Mouse (Mus musculus) kidney, embryonic 16.5 days (tissue): ENCODE data around the gene Agrp. TPM values are rescaled to one million over a fixed set of nuclear protein-coding genes. Genes with fewer than 3 reads are reported as not detected.

Source experiments
- ATAC-seq: fragments of 200-750 bp; cut with Nextera tagmentation; 2 replicates; pipeline ENCODE4 v1.8.0; 2017; ENCODE audit warnings: moderate TSS enrichment; ENCODE audit not compliant: low FRiP score, low TSS enrichment
- H3K27ac ChIP-seq: fragments of 300-500 bp; sonication (generic); 2 replicates; pipeline ENCODE4 v1.5.1; 2014; ENCODE audit warnings: low read length
- H3K27me3 ChIP-seq: fragments of 300-500 bp; sonication (generic); 2 replicates; pipeline ENCODE4 v1.6.1; 2014; ENCODE audit warnings: low read length, control low read depth, mixed read lengths; ENCODE audit not compliant: insufficient read depth
- H3K36me3 ChIP-seq: fragments of 300-500 bp; sonication (generic); 2 replicates; pipeline ENCODE4 v1.6.1; 2014; ENCODE audit warnings: low read length, control low read depth, mixed read lengths; ENCODE audit not compliant: insufficient read depth
- H3K4me1 ChIP-seq: fragments of 300-500 bp; sonication (generic); 2 replicates; pipeline ENCODE4 v1.6.1; 2014; ENCODE audit warnings: low read length, control low read depth, mixed read lengths; ENCODE audit not compliant: insufficient read depth
- H3K4me2 ChIP-seq: fragments of 300-500 bp; sonication (generic); replicated peaks from 2 replicates; pipeline ENCODE4 v1.6.1; 2014; ENCODE audit warnings: low read depth, low read length
- H3K4me3 ChIP-seq: fragments of 300-500 bp; sonication (generic); 2 replicates; pipeline ENCODE4 v1.5.1; 2014; ENCODE audit warnings: mild to moderate bottlenecking, low read length
- H3K9ac ChIP-seq: fragments of 300-500 bp; sonication (generic); replicated peaks from 2 replicates; pipeline ENCODE4 v1.6.1; 2014; ENCODE audit warnings: low read length
- H3K9me3 ChIP-seq: fragments of 300-500 bp; sonication (generic); 2 replicates; pipeline ENCODE4 v1.6.1; 2016; ENCODE audit warnings: low read length, control low read depth
- WGBS: fragments of 180-500 bp; shearing (Covaris S2); extraction: QIAGEN DNeasy Blood & Tissue Kit; methylation state at CpG from one replicate; pipeline ENCODE4 v1.1.7; 2014; 5-methylcytosine and 5-hydroxymethylcytosine counted together
- polyA plus RNA-seq: library from polyadenylated mRNA; unstranded; fragments of >200 nt; fragmentation: Nextera tagmentation; extraction: Ambion mirVana; gene quantifications from 2 replicates; pipeline ENCODE4 v1.2.1, GENCODE M21; 2015

The Agrp gene
- polyA plus RNA-seq, 1 experiment from 2014 or later, result 0.84 TPM

DNA sequence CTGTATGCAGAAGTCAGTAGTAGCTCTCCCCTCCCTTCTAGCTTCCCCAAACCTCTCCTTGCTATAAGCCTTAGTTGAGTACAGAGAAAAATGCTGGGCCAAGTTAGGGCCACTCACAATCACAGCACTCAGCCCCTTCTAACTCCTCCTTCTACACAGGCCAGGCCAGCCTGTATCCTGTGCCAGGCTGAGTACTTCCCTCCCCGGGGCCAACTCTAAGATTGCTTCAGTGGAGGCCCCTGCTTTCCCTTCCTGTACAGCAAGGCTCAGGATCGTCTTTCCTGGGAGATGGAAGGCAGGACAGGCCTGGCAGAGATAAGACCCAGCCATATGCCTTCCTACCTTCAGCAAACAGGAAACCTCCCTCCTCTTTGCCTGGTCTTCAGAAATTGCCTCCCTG is 103.8 kb downstream of the Agrp start:
- peak overlapping the region; percentile 84 for H3K27ac ChIP-seq
- WGBS, result 5% methylated on average over 2 of the region's 2 CpGs
- H3K4me1 ChIP-seq, result peaks cover 42% of the 10 kb centered on the region
- no peaks in the 10 kb centered on the region for H3K9me3 ChIP-seq
- H3K4me2 ChIP-seq, result no peak overlapping the region
- peaks cover 24% of the 10 kb centered on the region for H3K36me3 ChIP-seq
- H3K9ac ChIP-seq, result peak overlapping the region; percentile 26; the same call in 1 of the 2 replicates
- peak; percentile 72 for ATAC-seq
- H3K27me3 ChIP-seq, result no peaks in the 10 kb centered on the region
- H3K4me3 ChIP-seq, result no peak overlapping the region

DNA sequence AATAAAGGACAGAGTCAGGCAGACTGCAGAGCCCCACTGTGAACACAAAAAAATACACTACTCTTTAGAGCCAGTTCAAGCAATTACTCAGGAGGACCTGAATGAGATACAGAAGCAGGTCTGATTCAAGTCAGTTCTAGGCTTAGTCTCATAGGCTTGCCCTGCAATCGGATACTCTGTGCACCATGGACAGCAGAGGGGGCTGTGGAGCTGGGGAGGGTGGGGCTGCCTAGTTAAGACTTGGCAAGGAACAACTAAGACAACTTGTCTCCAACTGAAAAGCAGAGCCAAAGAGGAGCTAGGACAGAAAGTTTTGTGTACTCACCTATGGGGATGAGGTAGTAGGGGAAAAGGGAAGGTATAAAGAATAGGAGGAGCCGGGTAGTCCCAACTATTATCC is 105.4 kb downstream of the Agrp start:
- Histone ChIP-seq H3K36me3 (peaks cover 9% of the 10 kb centered on the region; the same call in 1 of the 2 replicates), H3K4me3 (no peak overlapping the region), H3K27ac (no peak overlapping the region), H3K4me1 (peaks cover 43% of the 10 kb centered on the region), H3K9me3 (no peaks in the 10 kb centered on the region), H3K27me3 (no peaks in the 10 kb centered on the region), H3K9ac (no peak overlapping the region), H3K4me2 (no peak overlapping the region)
- 70% methylated on average over 2 of the region's 2 CpGs for WGBS
- ATAC-seq, result no peak

DNA sequence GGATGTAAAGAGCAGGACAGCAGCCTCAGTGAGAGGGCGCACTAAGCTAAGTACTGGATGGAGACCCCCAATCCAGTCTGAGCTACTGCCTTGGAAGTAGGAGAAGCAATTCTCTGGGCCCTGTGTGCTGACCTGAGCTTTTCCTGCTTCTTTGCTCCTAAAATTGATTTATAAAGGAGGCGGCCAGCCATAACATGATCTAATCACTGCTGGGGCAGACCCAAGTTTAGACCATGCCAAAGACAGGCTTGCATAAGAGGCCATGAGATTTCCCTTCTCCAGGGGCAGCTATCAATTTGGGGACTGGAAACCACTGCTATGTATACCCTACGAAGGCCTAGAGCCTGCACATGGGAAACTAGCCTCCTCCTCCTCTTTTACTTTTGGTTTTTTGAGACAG is 107.9 kb downstream of the Agrp start:
- H3K27me3 ChIP-seq, result no peaks in the 10 kb centered on the region
- no peak overlapping the region for H3K4me3 ChIP-seq
- 52% methylated on average over 3 of the region's 3 CpGs for WGBS
- no peak overlapping the region for H3K4me2 ChIP-seq
- no peaks in the 10 kb centered on the region for H3K9me3 ChIP-seq
- peaks cover 14% of the 10 kb centered on the region; the same call in 1 of the 2 replicates for H3K36me3 ChIP-seq
- no peak overlapping the region for H3K9ac ChIP-seq
- H3K27ac ChIP-seq, result peak overlapping the region; percentile 27
- peaks cover 41% of the 10 kb centered on the region for H3K4me1 ChIP-seq
- no peak for ATAC-seq

DNA sequence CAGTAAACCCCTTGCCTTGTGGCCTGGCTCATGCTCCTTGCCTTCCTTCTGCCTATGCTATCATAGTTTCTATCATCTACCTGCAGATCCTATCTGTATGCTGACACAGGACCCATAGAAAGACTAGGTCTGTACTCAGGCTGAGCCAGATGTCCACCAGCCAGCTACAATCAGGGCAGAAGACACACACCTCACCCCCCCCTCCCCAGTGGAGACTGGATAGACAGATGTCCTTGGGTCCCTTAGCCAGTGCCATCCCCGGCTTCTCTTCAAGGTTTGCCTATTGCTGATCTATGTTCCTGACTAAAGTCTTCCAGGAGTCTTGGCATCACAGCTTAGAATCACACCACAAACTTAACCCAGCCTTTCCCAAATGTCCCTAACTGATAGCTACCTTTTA is 109.0 kb downstream of the Agrp start:
- WGBS, result 95% methylated on average over 1 of the region's 1 CpGs
- Histone ChIP-seq H3K36me3 (peaks cover 18% of the 10 kb centered on the region; the same call in 1 of the 2 replicates), H3K27ac (0 out of 2 replicates have a peak overlapping the region, but pooled peaks have one; percentile 37), H3K9ac (no peak overlapping the region), H3K4me2 (no peak overlapping the region), H3K4me1 (peaks cover 35% of the 10 kb centered on the region), H3K4me3 (no peak overlapping the region), H3K9me3 (no peaks in the 10 kb centered on the region), H3K27me3 (no peaks in the 10 kb centered on the region)
- ATAC-seq, result no peak

DNA sequence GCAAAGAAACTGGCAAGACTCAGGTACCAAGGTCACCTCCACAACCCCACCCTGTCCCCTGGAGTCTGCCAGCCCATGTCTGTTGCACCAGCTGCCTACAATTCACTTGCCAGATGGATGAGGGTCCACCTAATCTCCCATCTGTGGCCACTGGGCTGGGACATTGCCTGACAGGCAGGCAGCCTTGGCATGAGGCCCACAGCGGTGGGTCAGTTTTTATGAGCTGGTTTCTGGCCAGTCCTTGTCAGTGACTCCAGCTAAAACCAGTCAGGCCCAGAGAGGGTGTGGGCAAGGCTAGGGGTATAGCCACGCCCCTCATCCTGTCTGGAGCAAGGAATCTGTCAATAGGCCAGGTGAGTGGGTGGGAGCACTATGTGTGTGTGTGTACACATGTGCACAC is 110.1 kb downstream of the Agrp start:
- H3K9me3 ChIP-seq, result no peaks in the 10 kb centered on the region
- no peaks in the 10 kb centered on the region for H3K27me3 ChIP-seq
- WGBS, result 57% methylated on average over 2 of the region's 2 CpGs
- peak; percentile 59 for ATAC-seq
- H3K4me2 ChIP-seq, result no peak overlapping the region
- H3K4me1 ChIP-seq, result peaks cover 34% of the 10 kb centered on the region
- peak overlapping the region; percentile 52; the same call in 1 of the 2 replicates for H3K27ac ChIP-seq
- H3K9ac ChIP-seq, result no peak overlapping the region
- H3K4me3 ChIP-seq, result no peak overlapping the region
- H3K36me3 ChIP-seq, result peaks cover 18% of the 10 kb centered on the region; the same call in 1 of the 2 replicates

DNA sequence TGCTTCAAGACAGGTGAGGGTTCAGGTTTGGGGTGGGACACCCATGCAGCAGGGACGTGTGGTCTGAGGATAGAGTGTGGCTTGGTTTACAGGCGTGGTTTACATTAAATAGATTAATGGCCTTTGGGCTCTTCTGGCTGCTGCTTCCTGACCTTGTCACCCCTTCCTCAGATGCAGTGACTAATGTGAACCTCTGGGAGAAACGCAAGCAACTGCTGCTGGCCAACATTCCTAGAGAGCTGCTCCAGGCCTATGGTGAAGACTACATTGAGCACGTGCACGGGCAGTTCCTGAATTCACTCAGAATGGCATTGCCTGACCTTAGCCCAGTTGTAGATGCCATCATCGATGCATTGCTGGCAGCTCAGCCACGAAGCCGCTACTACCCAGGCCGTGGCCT is 114.3 kb downstream of the Agrp start:
- H3K9ac ChIP-seq, result no peak overlapping the region
- peaks cover 11% of the 10 kb centered on the region; the same call in 1 of the 2 replicates for H3K36me3 ChIP-seq
- H3K27me3 ChIP-seq, result no peaks in the 10 kb centered on the region
- peaks cover 51% of the 10 kb centered on the region for H3K4me1 ChIP-seq
- no peak overlapping the region for H3K4me2 ChIP-seq
- 44% methylated on average over 9 of the region's 9 CpGs for WGBS
- ATAC-seq, result no peak
- no peak overlapping the region for H3K27ac ChIP-seq
- no peak overlapping the region for H3K4me3 ChIP-seq
- H3K9me3 ChIP-seq, result no peaks in the 10 kb centered on the region

DNA sequence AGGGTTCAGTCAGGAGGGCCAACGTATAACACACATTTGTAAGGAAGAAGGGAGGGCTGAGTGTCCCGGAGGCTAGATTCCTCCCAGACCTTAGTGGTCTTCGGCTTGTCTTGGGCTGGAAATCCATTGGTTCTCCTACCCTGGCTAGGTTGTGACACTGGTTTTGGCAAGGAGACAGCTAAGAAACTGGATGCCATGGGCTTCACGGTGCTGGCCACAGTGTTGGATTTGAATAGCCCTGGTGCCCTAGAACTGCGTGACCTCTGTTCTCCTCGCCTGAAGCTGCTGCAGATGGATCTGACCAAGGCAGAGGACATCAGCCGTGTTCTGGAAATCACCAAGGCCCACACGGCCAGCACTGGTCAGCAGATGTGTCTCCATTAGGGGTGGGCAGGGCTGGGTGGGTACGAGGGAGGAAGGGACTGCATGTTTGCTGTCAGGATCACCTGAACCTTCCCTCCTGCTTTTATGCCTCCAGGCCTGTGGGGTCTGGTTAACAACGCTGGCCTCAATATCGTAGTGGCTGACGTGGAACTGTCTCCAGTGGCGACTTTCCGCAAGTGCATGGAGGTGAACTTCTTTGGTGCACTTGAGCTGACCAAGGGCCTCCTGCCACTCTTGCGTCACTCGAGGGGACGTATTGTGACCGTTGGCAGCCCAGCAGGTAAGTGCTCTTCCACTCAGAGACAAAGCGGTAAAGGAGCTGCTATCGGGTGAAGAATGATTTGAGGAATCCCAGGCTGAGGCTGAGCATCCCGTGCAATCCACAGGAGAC is 115.0 kb downstream of the Agrp start:
- Histone ChIP-seq H3K36me3 (peaks cover 11% of the 10 kb centered on the region; the same call in 1 of the 2 replicates), H3K27ac (0 out of 2 replicates have a peak overlapping the region, but pooled peaks have one; percentile 33), H3K27me3 (no peaks in the 10 kb centered on the region), H3K9ac (no peak overlapping the region), H3K4me3 (no peak overlapping the region), H3K9me3 (no peaks in the 10 kb centered on the region), H3K4me2 (no peak overlapping the region), H3K4me1 (peaks cover 58% of the 10 kb centered on the region)
- ATAC-seq, result no peak
- WGBS, result 67% methylated on average over 21 of the region's 21 CpGs

DNA sequence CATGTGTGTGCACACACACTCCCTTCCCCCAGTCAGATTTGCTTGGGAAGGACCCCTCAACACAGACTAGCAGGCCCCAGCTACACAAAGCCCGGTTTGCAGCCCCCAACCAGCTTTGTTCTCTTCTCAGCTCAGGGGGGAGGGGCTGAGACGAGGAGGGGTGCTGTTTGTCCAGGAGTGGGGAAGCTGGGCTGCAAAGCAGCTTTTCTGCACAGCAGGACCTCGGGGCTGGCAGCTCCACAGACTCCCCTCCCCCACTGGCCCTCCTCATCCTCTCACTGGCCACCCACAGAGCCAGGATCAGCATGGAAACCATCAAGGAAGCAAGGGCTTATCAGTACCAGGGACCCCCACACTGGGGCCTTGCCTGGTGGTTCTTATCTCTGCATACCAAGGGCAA is 116.1 kb downstream of the Agrp start:
- ATAC-seq, result no peak
- Histone ChIP-seq H3K4me2 (peak overlapping the region; percentile 97), H3K27me3 (no peaks in the 10 kb centered on the region), H3K9me3 (no peaks in the 10 kb centered on the region), H3K4me3 (peak overlapping the region; percentile 69; the same call in 1 of the 2 replicates), H3K27ac (peak overlapping the region; percentile 33; the same call in 1 of the 2 replicates), H3K36me3 (peaks cover 11% of the 10 kb centered on the region; the same call in 1 of the 2 replicates), H3K4me1 (peaks cover 70% of the 10 kb centered on the region), H3K9ac (no peak overlapping the region; the same call in 1 of the 2 replicates)
- WGBS, result 0% methylated on average over 3 of the region's 3 CpGs

DNA sequence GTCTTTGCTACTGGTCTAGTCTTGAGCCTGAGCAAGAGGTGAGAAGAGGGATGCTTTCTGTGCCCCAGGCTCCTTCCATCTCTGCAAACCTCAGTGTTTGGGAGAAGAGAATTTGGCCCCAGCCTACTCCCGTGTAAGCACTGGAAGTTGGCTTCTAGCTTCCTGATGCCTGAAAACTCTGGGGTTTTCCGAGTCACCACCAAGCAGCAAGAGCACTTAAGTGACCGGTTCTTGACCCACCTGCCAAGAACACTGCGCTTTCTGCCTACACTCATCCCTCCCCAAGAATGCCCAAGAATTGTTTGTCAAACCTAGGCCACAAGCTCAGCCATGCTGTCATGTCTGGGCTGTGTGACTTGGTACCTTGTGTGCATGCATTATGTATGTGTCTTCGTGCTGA is 116.7 kb downstream of the Agrp start:
- WGBS, result 41% methylated on average over 5 of the region's 5 CpGs
- Histone ChIP-seq H3K27me3 (no peaks in the 10 kb centered on the region), H3K4me1 (peaks cover 71% of the 10 kb centered on the region), H3K27ac (peak overlapping the region; percentile 40; the same call in 1 of the 2 replicates), H3K9me3 (no peaks in the 10 kb centered on the region), H3K36me3 (peaks cover 11% of the 10 kb centered on the region; the same call in 1 of the 2 replicates), H3K4me2 (peak overlapping the region; percentile 97), H3K9ac (peak overlapping the region; percentile 81), H3K4me3 (peak overlapping the region; percentile 69)
- no peak for ATAC-seq

DNA sequence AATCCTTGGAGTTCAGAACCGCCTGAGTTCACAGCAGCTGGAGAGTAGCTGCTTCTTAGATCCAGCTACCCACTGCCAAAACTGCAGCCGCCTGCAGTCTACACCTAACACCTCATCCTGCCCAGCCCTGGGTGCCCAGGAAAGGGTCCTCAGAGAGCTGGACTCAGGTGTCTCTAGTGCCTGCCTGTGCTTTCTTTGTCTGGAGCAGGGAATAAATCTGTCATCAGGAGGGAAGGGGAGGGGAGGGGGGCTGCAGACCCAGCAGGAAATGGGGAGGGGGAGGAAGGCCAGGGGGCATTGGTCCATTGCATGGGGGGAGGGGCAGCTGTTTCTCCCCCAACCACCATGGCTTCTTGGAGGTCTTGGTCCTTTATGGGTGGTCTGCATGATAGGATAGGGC is 117.6 kb downstream of the Agrp start:
- peak overlapping the region; percentile 81 for H3K9ac ChIP-seq
- peaks cover 72% of the 10 kb centered on the region for H3K4me1 ChIP-seq
- peak overlapping the region; percentile 69 for H3K4me3 ChIP-seq
- H3K36me3 ChIP-seq, result 0 out of 2 replicates have a peak, but pooled peaks cover 5% of the 10 kb centered on the region
- no peaks in the 10 kb centered on the region for H3K27me3 ChIP-seq
- H3K9me3 ChIP-seq, result no peaks in the 10 kb centered on the region
- peak overlapping the region; percentile 97 for H3K4me2 ChIP-seq
- 5% methylated on average over 2 of the region's 2 CpGs for WGBS
- no peak for ATAC-seq
- peak overlapping the region; percentile 87 for H3K27ac ChIP-seq
